ENCODE assay signal across 29 mouse cellular contexts in the genomic region with DNA sequence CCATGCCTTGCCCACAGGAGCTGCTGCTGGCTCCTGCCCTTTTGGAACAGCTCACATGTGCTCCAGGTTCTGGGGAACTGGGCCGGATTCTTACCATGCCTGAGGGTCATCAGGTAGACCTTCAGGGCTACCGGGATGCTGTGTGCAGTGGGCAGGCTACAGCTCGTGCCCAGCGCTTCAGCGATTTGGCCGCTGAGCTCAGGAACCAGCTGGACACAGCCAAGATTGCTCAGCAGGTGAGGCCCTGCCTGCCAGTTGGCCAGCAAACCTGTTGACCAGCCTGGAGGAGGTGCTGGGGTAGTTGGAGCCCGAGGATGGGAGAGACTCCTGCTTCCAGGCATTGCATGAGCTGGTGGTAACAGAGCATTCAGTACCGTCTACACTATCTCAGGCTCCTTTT. TPM values are rescaled to one million over a fixed set of nuclear protein-coding genes. Genes with fewer than 3 reads are reported as not detected.
DNase-seq lines count a peak whose midpoint lies in the region; ATAC-seq lines count a peak whose summit lies in the region.
"Had no signal": no experiment of that assay in that cellular context is flagged by ENCODE, and none has a peak within 500 bp of the region (broad histone marks: within the 10 kb centered on the region; RNA-seq: fewer than 3 reads in every experiment).

No protein-coding gene starts in this region.

- 73% methylated on average over 8 of the region's 8 CpGs for WGBS in liver, embryonic 12.5 days (ENCODE audit: insufficient replicate concordance)
- whole genome bisulfite sequencing in kidney, embryonic 14.5 days, result 89% methylated on average over 8 of the region's 8 CpGs

- H3K36me3 ChIP-seq in liver, embryonic 12.5 days, result peaks cover 10% of the 10 kb centered on the region
- peaks cover 23% of the 10 kb centered on the region for H3K36me3 ChIP-seq in kidney, embryonic 14.5 days (ENCODE audit: control insufficient read depth, insufficient read depth, low read length)
- H3K36me3 ChIP-seq: intestine, embryonic 15.5 days; lung, embryonic 15.5 days had no signal

- peaks cover 26% of the 10 kb centered on the region for H3K27me3 ChIP-seq in liver, embryonic 12.5 days (replicated peaks)
- no peaks in the 10 kb centered on the region for H3K27me3 ChIP-seq in kidney, embryonic 14.5 days (ENCODE audit: control insufficient read depth, insufficient read depth, low read length)
- H3K27me3 ChIP-seq: neural tube, embryonic 13.5 days; stomach, embryonic 15.5 days had no signal

- H3K27ac ChIP-seq in liver, embryonic 12.5 days, result no peak overlapping the region
- no peak overlapping the region for H3K27ac ChIP-seq in kidney, embryonic 14.5 days (ENCODE audit: low read depth, low read length)
- H3K27ac ChIP-seq: embryonic facial prominence, embryonic 13.5 days; forebrain, embryonic 10.5 days; forebrain, embryonic 15.5 days; hindbrain, embryonic 12.5 days; hindbrain, postnatal 0 days; intestine, embryonic 15.5 days; kidney, postnatal 0 days; lung, embryonic 15.5 days; neural tube, embryonic 13.5 days; stomach, embryonic 15.5 days had no signal

- no peak overlapping the region for H3K4me2 ChIP-seq in liver, embryonic 12.5 days
- no peak overlapping the region for H3K4me2 ChIP-seq in kidney, embryonic 14.5 days (replicated peaks; ENCODE audit: low read depth, low read length)
- H3K4me2 ChIP-seq: embryonic facial prominence, embryonic 13.5 days; forebrain, embryonic 15.5 days; hindbrain, embryonic 12.5 days; intestine, embryonic 15.5 days; lung, embryonic 15.5 days; midbrain, embryonic 11.5 days; neural tube, embryonic 13.5 days; stomach, embryonic 15.5 days had no signal

- DNase-seq in liver, result peak; percentile 2
- peak; percentile 93 to 97 for DNase-seq in cerebellum, adult 18-20 months
- peak; percentile 98 for DNase-seq in cerebellum, adult 9-11 months
- no peak for DNase-seq in urinary bladder, adult 18-20 months (ENCODE audit: low spot score in 2 of 2)
- DNase-seq in MN1 (ENCODE audit: low spot score), result no peak
- DNase-seq: adrenal gland, adult 2 months; adrenal gland, postnatal 36 days; B cell, adult 2 months; kidney, adult 2 months; kidney, postnatal 4 days; layer of hippocampus, postnatal 36 days; left cerebral cortex, postnatal 4 days; right cerebral cortex, postnatal 14 days; thymus, postnatal 14 days had no signal

- H3K9ac ChIP-seq in liver, embryonic 12.5 days, result no peak overlapping the region
- no peak overlapping the region for H3K9ac ChIP-seq in kidney, embryonic 14.5 days (ENCODE audit: low read depth, low read length)
- H3K9ac ChIP-seq: embryonic facial prominence, embryonic 13.5 days; forebrain, embryonic 15.5 days; hindbrain, embryonic 12.5 days; intestine, embryonic 15.5 days; lung, embryonic 15.5 days; neural tube, embryonic 13.5 days; stomach, embryonic 15.5 days had no signal

- H3K4me3 ChIP-seq in liver, embryonic 12.5 days, result no peak overlapping the region
- H3K4me3 ChIP-seq in kidney, embryonic 14.5 days (ENCODE audit: low read length), result no peak overlapping the region
- H3K4me3 ChIP-seq: embryonic facial prominence, embryonic 13.5 days; forebrain, embryonic 10.5 days; forebrain, embryonic 15.5 days; hindbrain, embryonic 12.5 days; intestine, embryonic 15.5 days; lung, embryonic 15.5 days; myocyte; neural tube, embryonic 13.5 days; stomach, embryonic 15.5 days had no signal

- no peak for ATAC-seq in liver, embryonic 12.5 days
- no peak for ATAC-seq in kidney, embryonic 14.5 days (ENCODE audit: low FRiP score, low TSS enrichment)
- ATAC-seq: activated CD4-positive, CD25-positive, alpha-beta regulatory T cell, adult 4 months; forebrain, embryonic 15.5 days; hindbrain, postnatal 0 days; intestine, embryonic 15.5 days had no signal

- H3K9me3 ChIP-seq in liver, embryonic 12.5 days (replicated peaks), result no peaks in the 10 kb centered on the region
- no peaks in the 10 kb centered on the region for H3K9me3 ChIP-seq in kidney, embryonic 14.5 days (ENCODE audit: control insufficient read depth, low read length)
- H3K9me3 ChIP-seq: embryonic facial prominence, embryonic 13.5 days; forebrain, embryonic 10.5 days; forebrain, embryonic 15.5 days; hindbrain, embryonic 12.5 days; intestine, embryonic 15.5 days; lung, embryonic 15.5 days; neural tube, embryonic 13.5 days; stomach, embryonic 15.5 days had no signal

- peaks cover 26% of the 10 kb centered on the region for H3K4me1 ChIP-seq in liver, embryonic 12.5 days
- H3K4me1 ChIP-seq in kidney, embryonic 14.5 days (ENCODE audit: control insufficient read depth, insufficient read depth, low read length), result peaks cover 16% of the 10 kb centered on the region
- H3K4me1 ChIP-seq: lung, embryonic 15.5 days; stomach, embryonic 15.5 days had no signal

RNA-seq across cellular contexts. Expression of a gene that starts 5.8 kb away (rescaled TPM):
- polyA plus RNA-seq in liver, embryonic 12.5 days (2016; fragmentation: Nextera tagmentation; extraction: Ambion mirVana), result 2.8 and 3.1 TPM in 2 replicates
- polyA plus RNA-seq in kidney, embryonic 14.5 days (2014; fragmentation: Nextera tagmentation; extraction: Ambion mirVana), result 8.1 and 11.2 TPM in 2 replicates

RNA-seq across cellular contexts. Expression of a gene that starts 11.2 kb away (rescaled TPM):
- 0.31 and 0.54 TPM in 2 replicates for polyA plus RNA-seq in liver, embryonic 12.5 days (2016; fragmentation: Nextera tagmentation; extraction: Ambion mirVana)
- not detected in 2 replicates for polyA plus RNA-seq in kidney, embryonic 14.5 days (2014; fragmentation: Nextera tagmentation; extraction: Ambion mirVana)
- polyA plus RNA-seq: forebrain, embryonic 10.5 days; kidney, postnatal 0 days; midbrain, embryonic 11.5 days had no signal

RNA-seq across cellular contexts. Expression of a gene that starts 22.3 kb away (rescaled TPM):
- 0.45 and 0.68 TPM in 2 replicates for polyA plus RNA-seq in liver, embryonic 12.5 days (2016; fragmentation: Nextera tagmentation; extraction: Ambion mirVana)
- 0.57 and 1.2 TPM in 2 replicates for polyA plus RNA-seq in kidney, embryonic 14.5 days (2014; fragmentation: Nextera tagmentation; extraction: Ambion mirVana)

RNA-seq across cellular contexts. Expression of a gene that starts 26.6 kb away (rescaled TPM):
- 9.1 and 11.4 TPM in 2 replicates for polyA plus RNA-seq in liver, embryonic 12.5 days (2016; fragmentation: Nextera tagmentation; extraction: Ambion mirVana)
- 23.5 and 23.9 TPM in 2 replicates for polyA plus RNA-seq in kidney, embryonic 14.5 days (2014; fragmentation: Nextera tagmentation; extraction: Ambion mirVana)

RNA-seq across cellular contexts. Expression of a gene that starts 35.1 kb away (rescaled TPM):
- polyA plus RNA-seq in liver, embryonic 12.5 days (2016; fragmentation: Nextera tagmentation; extraction: Ambion mirVana), result 5.3 and 5.6 TPM in 2 replicates
- polyA plus RNA-seq in kidney, embryonic 14.5 days (2014; fragmentation: Nextera tagmentation; extraction: Ambion mirVana), result 32.8 and 34.0 TPM in 2 replicates

Comparison
In these comparisons a context has a peak if more than half of its experiments do, and no peak if none do; other contexts are left out.
1. DNase-seq: peak in liver (single experiment), cerebellum, adult 18-20 months (2 of 2) and cerebellum, adult 9-11 months (single experiment); none in urinary bladder, adult 18-20 months (0 of 2) and MN1 (single experiment).